Mouse (Mus musculus) neural tube, embryonic 13.5 days (tissue): ENCODE measurements around the gene Usp34. TPM values are rescaled to one million over a fixed set of nuclear protein-coding genes. Genes with fewer than 3 reads are reported as not detected.
A peak's percentile ranks its signal among the peaks of the same experiment; 100 is the strongest.
"Not testable (repeated sequence)": the region's sequence is repeated elsewhere in the genome, so short reads cannot be mapped to it uniquely, and the experiment has no call there.

Experiments
- ATAC-seq: fragments of 200-750 bp; cut with Nextera tagmentation; 2 replicates; pipeline ENCODE4 v1.8.0; 2017; ENCODE audit warnings: low read depth, mild to moderate bottlenecking, moderate TSS enrichment, moderate library complexity
- H3K27ac ChIP-seq: fragments of 300-500 bp; sonication (generic); replicated peaks from 2 replicates; pipeline ENCODE4 v1.5.1; 2015; ENCODE audit warnings: moderate library complexity, mild to moderate bottlenecking, inconsistent platforms
- H3K27me3 ChIP-seq: fragments of 300-500 bp; sonication (generic); 2 replicates; pipeline ENCODE4 v1.6.1; 2015; ENCODE audit warnings: mild to moderate bottlenecking, inconsistent platforms
- H3K36me3 ChIP-seq: fragments of 300-500 bp; sonication (generic); 2 replicates; pipeline ENCODE4 v1.6.1; 2015; ENCODE audit warnings: mild to moderate bottlenecking, inconsistent platforms
- H3K4me1 ChIP-seq: fragments of 300-500 bp; sonication (generic); replicated peaks from 2 replicates; pipeline ENCODE4 v1.6.1; 2015; ENCODE audit warnings: inconsistent platforms
- H3K4me2 ChIP-seq: fragments of 300-500 bp; sonication (generic); 2 replicates; pipeline ENCODE4 v1.6.1; 2015; ENCODE audit warnings: inconsistent platforms, mild to moderate bottlenecking, moderate library complexity
- H3K4me3 ChIP-seq: fragments of 300-500 bp; sonication (generic); 2 replicates; pipeline ENCODE4 v1.5.1; 2015; ENCODE audit warnings: mild to moderate bottlenecking, inconsistent platforms
- H3K9ac ChIP-seq: fragments of 300-500 bp; sonication (generic); 2 replicates; pipeline ENCODE4 v1.6.1; 2015; ENCODE audit warnings: moderate library complexity, mild to moderate bottlenecking, inconsistent platforms
- H3K9me3 ChIP-seq: fragments of 300-500 bp; sonication (generic); 2 replicates; pipeline ENCODE4 v1.6.1; 2016; ENCODE audit warnings: inconsistent platforms
- WGBS: fragments of 180-500 bp; shearing (Covaris S2); methylation state at CpG from one replicate; pipeline ENCODE4 v1.1.7; 2015; 5-methylcytosine and 5-hydroxymethylcytosine counted together
- polyA plus RNA-seq: library from polyadenylated mRNA; unstranded; fragments of >200 nt; fragmentation: Nextera tagmentation; extraction: Ambion mirVana; gene quantifications from 2 replicates; pipeline ENCODE4 v1.2.1, GENCODE M21; 2015

Gene Usp34
- polyA plus RNA-seq, result 27.3 and 29.6 TPM in 2 replicates

GRCm38 (mm10) chr11:23306764-23307565 is at the start of gene Usp34:
Usp34 (plus strand) TSS chr11:23306895.
- Histone ChIP-seq H3K9ac (peak within 1 kb of the TSS; percentile 96), H3K4me2 (peak within 1 kb of the TSS; percentile 67), H3K9me3 (no peaks in the 10 kb centered on the region), H3K4me3 (peak within 1 kb of the TSS; percentile 97), H3K4me1 (peaks cover 21% of the 10 kb centered on the region), H3K27me3 (no peaks in the 10 kb centered on the region), H3K27ac (peak within 1 kb of the TSS; percentile 99), H3K36me3 (no peaks in the 10 kb centered on the region)
- peak; percentile 75 for ATAC-seq
- WGBS, result under 1% methylated on average over 29 of the region's 80 CpGs

GRCm38 (mm10) chr11:23259073-23259472 is 47.6 kb upstream of the Usp34 start:
- Histone ChIP-seq H3K4me3 (no peak overlapping the region), H3K36me3 (peaks cover 18% of the 10 kb centered on the region), H3K4me2 (peak overlapping the region; percentile 91; the same call in 1 of the 2 replicates), H3K9ac (no peak overlapping the region), H3K9me3 (no peaks in the 10 kb centered on the region), H3K27me3 (no peaks in the 10 kb centered on the region), H3K4me1 (peaks cover 30% of the 10 kb centered on the region), H3K27ac (no peak overlapping the region)
- 93% methylated on average over 4 of the region's 4 CpGs for WGBS
- no peak for ATAC-seq

- Histone ChIP-seq H3K4me2 (no peak overlapping the region), H3K27me3 (no peaks in the 10 kb centered on the region), H3K36me3 (peaks cover 21% of the 10 kb centered on the region), H3K4me1 (peaks cover 30% of the 10 kb centered on the region), H3K4me3 (no peak overlapping the region), H3K27ac (no peak overlapping the region), H3K9ac (no peak overlapping the region), H3K9me3 (no peaks in the 10 kb centered on the region)
- ATAC-seq, result no peak
- 78% methylated on average over 1 of the region's 1 CpGs for WGBS
Measured at GRCm38 (mm10) chr11:23259481-23259880, 47.2 kb upstream of the Usp34 start.

- WGBS, result 97% methylated on average over 1 of the region's 1 CpGs
- H3K27ac ChIP-seq, result no peak overlapping the region
- no peak for ATAC-seq
Measured at GRCm38 (mm10) chr11:23260186-23260585, 46.5 kb upstream of the Usp34 start.

DNA sequence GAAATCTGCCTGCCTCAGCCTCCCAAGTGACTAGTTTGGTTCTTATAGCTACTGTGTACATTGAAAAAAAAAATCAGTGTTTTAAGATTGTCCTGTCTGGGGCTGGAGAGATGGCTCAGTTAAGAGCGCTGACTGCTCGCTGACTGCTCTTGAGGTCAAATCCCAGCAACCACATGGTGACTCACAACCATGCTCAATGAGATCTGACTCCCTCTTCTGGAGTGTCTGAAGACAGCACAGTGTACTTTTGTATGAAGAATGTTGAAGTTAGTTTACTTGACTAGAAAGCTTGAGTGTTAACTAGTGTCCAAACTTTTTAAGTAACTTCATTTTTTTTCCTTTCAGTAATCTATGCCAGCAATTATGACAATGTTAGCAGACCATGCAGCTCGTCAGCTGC is 45.2 kb upstream of the Usp34 start:
- Histone ChIP-seq H3K4me1 (peaks cover 30% of the 10 kb centered on the region), H3K27ac (no peak overlapping the region), H3K27me3 (no peaks in the 10 kb centered on the region), H3K9ac (no peak overlapping the region), H3K9me3 (no peaks in the 10 kb centered on the region), H3K36me3 (peaks cover 40% of the 10 kb centered on the region), H3K4me2 (no peak overlapping the region), H3K4me3 (no peak overlapping the region)
- no peak for ATAC-seq
- WGBS, result 86% methylated on average over 3 of the region's 3 CpGs

More at GRCm38 (mm10) chr11:23260186-23260585, 46.5 kb upstream of the Usp34 start:
- Histone ChIP-seq H3K4me2 (no peak overlapping the region), H3K36me3 (peaks cover 28% of the 10 kb centered on the region), H3K9ac (no peak overlapping the region), H3K4me3 (no peak overlapping the region), H3K9me3 (no peaks in the 10 kb centered on the region), H3K27me3 (no peaks in the 10 kb centered on the region), H3K4me1 (peaks cover 30% of the 10 kb centered on the region)

- H3K36me3 ChIP-seq, result peaks cover 52% of the 10 kb centered on the region
- no peaks in the 10 kb centered on the region for H3K9me3 ChIP-seq
- ATAC-seq, result no peak
- no peaks in the 10 kb centered on the region for H3K27me3 ChIP-seq
- no peak overlapping the region for H3K27ac ChIP-seq
- H3K4me3 ChIP-seq, result no peak overlapping the region
- H3K9ac ChIP-seq, result no peak overlapping the region
- H3K4me1 ChIP-seq, result 0 out of 2 replicates have a peak, but pooled peaks cover 7% of the 10 kb centered on the region
- H3K4me2 ChIP-seq, result no peak overlapping the region
Measured at GRCm38 (mm10) chr11:23264949-23265348, 41.7 kb upstream of the Usp34 start.

DNA sequence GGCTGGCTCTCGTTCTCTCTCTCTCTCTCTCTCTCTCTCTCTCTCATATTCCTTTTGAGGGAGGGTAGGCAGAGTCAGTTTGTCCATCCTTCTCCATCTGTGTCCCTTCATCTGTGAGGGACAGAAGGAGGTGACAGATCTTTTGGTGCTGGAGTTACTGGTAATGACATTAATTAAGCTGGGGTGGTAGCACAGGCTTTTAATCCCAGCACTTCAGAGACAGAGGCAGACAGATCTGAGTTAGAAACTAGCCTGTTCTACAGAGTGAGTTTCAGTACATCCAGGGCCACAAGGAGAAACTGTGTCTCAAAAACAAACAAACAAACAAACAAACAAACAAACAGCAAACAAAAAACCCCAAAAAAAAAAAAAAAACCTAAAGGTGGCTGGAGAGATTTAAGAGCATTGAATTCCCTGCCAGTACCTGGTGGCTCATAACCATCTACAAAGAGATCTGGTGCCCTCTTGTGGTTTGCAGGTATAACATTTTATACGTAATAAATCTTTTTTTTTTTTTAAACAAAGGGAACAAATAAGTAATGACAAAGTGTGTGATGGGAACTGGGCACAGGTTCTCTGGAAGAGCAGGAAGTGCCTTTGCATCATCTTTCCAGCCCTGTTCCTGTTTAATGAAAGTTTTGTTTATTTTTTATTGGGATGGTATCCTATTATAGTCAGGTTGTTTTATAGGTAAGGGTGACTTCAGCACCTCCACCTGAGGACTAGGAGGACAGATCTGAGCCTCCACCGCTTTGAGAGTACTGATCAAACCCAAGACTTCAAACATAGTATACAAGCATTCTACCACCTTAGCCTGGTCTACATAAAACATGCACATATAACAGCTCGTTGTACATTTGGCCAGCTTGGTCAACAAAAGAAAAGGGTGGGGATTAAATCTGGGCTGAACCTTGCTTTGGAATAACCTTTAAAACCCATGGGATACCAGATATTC is 34.6 kb upstream of the Usp34 start:
- H3K9ac ChIP-seq, result no peak overlapping the region
- no peaks in the 10 kb centered on the region for H3K9me3 ChIP-seq
- H3K36me3 ChIP-seq, result peaks cover 65% of the 10 kb centered on the region
- 89% methylated on average over 4 of the region's 4 CpGs for WGBS
- H3K4me2 ChIP-seq, result no peak overlapping the region
- H3K27me3 ChIP-seq, result no peaks in the 10 kb centered on the region
- no peak overlapping the region; the same call in 1 of the 2 replicates for H3K27ac ChIP-seq
- no peak overlapping the region for H3K4me3 ChIP-seq
- 0 out of 2 replicates have a peak, but pooled peaks have one; percentile 27 for ATAC-seq
- no peaks in the 10 kb centered on the region for H3K4me1 ChIP-seq

GRCm38 (mm10) chr11:23275780-23276179 is 30.9 kb upstream of the Usp34 start:
- Histone ChIP-seq H3K4me3 (no peak overlapping the region), H3K9me3 (no peaks in the 10 kb centered on the region), H3K36me3 (peaks cover 85% of the 10 kb centered on the region), H3K27me3 (no peaks in the 10 kb centered on the region), H3K4me2 (no peak overlapping the region), H3K4me1 (no peaks in the 10 kb centered on the region), H3K27ac (no peak overlapping the region), H3K9ac (no peak overlapping the region)
- ATAC-seq, result no peak
- 79% methylated on average over 3 of the region's 3 CpGs for WGBS

DNA sequence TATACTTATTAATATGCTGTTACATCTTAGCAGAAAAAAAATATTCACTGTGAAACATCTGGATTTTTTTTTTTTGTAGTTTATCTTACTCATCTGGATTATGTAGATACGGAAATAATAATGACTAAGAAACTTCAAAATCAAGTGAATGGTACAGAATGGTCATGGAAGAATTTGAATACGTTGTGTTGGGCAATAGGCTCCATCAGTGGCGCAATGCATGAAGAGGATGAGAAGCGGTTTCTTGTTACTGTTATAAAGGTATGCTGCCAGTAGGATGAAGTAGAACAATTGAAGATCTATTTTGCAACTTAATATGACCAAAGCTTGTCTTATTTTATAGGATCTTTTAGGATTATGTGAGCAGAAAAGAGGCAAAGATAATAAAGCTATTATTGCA is 22.2 kb upstream of the Usp34 start:
- Histone ChIP-seq H3K4me3 (no peak overlapping the region), H3K27me3 (no peaks in the 10 kb centered on the region), H3K4me2 (no peak overlapping the region), H3K9me3 (no peaks in the 10 kb centered on the region), H3K36me3 (peaks cover 92% of the 10 kb centered on the region), H3K9ac (no peak overlapping the region), H3K4me1 (no peaks in the 10 kb centered on the region), H3K27ac (no peak overlapping the region)
- WGBS, result 98% methylated on average over 4 of the region's 4 CpGs
- ATAC-seq, result no peak

DNA sequence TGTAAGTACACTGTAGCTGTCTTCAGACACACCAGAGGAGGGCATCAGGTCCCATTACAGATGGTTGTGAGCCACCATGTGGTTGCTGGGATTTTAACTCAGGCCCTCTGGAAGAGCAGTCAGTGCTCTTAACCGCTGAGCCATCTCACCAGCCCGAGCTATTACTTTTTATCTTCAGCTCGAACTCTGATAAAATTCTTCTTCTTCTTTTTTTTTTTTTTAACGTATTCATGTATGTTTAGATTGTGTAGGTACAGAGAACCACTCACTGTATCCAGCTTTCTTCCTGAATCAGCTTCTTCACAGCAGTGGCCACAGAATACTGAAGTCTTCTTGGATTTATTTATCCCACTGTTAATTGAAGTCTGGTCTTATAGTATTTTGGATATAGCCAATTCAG is 17.8 kb upstream of the Usp34 start:
- WGBS, result 92% methylated on average over 4 of the region's 4 CpGs
- H3K27me3 ChIP-seq, result not testable (repeated sequence)
- H3K36me3 ChIP-seq, result peaks cover 92% of the 10 kb centered on the region

GRCm38 (mm10) chr11:23297379-23297778 is 9.3 kb upstream of the Usp34 start:
- H3K36me3 ChIP-seq, result peaks cover 62% of the 10 kb centered on the region
- ATAC-seq, result no peak
- no peak overlapping the region for H3K4me3 ChIP-seq
- no peaks in the 10 kb centered on the region for H3K27me3 ChIP-seq
- H3K9ac ChIP-seq, result no peak overlapping the region
- H3K4me1 ChIP-seq, result no peaks in the 10 kb centered on the region
- 97% methylated on average over 2 of the region's 2 CpGs for WGBS
- no peaks in the 10 kb centered on the region for H3K9me3 ChIP-seq
- no peak overlapping the region for H3K27ac ChIP-seq
- H3K4me2 ChIP-seq, result no peak overlapping the region

More for the DNA sequence above, 17.8 kb upstream of the Usp34 start:
- H3K4me3 ChIP-seq, H3K9ac ChIP-seq, H3K4me2 ChIP-seq, H3K9me3 ChIP-seq, ATAC-seq, H3K4me1 ChIP-seq, H3K27ac ChIP-seq: not testable (repeated sequence)

DNA sequence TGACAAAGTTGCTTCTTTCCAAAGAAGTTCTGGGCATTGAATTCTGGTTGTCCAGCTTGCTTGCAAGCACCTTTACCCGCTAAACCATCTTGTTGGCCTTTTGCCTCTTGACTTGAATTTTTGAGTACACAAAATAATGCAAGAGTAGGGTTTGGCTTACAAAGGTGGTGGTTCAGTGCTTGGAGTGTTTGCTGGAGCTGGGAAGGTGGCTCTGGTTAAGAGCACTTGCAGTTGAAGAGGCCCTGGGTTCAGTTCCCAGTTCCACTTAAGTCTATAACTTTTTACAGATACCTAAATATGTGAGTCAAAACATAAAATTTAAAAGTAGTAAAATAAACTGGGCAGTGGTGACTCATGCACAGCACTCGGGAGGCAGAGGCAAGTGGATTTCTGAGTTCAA is 8.4 kb upstream of the Usp34 start:
- no peak for ATAC-seq
- Histone ChIP-seq H3K9me3 (no peaks in the 10 kb centered on the region), H3K36me3 (peaks cover 53% of the 10 kb centered on the region), H3K4me2 (no peak overlapping the region), H3K27me3 (no peaks in the 10 kb centered on the region), H3K27ac (no peak overlapping the region), H3K4me1 (no peaks in the 10 kb centered on the region), H3K9ac (no peak overlapping the region), H3K4me3 (no peak overlapping the region)
- WGBS, result 94% methylated on average over 2 of the region's 2 CpGs
